Mouse (Mus musculus): ENCODE results near the gene Gtf2e1. TPM values are rescaled to one million over a fixed set of nuclear protein-coding genes. Genes with fewer than 3 reads are reported as not detected.

The Gtf2e1 gene
- total RNA-seq, 2 experiments from 2014 or later: 24.8 to 26.8 TPM

- DNase-seq: no peak
- intact Hi-C loops (cut with DNase I): no loop called here
These were observed 10.7 kb upstream of the Gtf2e1 start for GRCm38 (mm10) chr16:37550266-37550665.

- intact Hi-C loops (cut with DNase I): no loop called here
- DNase-seq: no peak
These were observed 6.7 kb upstream of the Gtf2e1 start for GRCm38 (mm10) chr16:37546312-37546711.

GRCm38 (mm10) chr16:37540776-37541175 lies 1.2 kb upstream of the Gtf2e1 start:
- intact Hi-C loops (cut with DNase I): no loop called here
- no peak for DNase-seq

GRCm38 (mm10) chr16:37539240-37539610 lies 364 bp downstream of the Gtf2e1 start:
- DNase-seq: no peak
- intact Hi-C loops (cut with DNase I): no loop called here

- intact Hi-C loops (cut with DNase I): no loop called here
- DNase-seq: no peak
These were observed 6.1 kb downstream of the Gtf2e1 start for GRCm38 (mm10) chr16:37533369-37534068.

GRCm38 (mm10) chr16:37532046-37532445 lies 7.5 kb downstream of the Gtf2e1 start:
- intact Hi-C loops (cut with DNase I): no loop called here
- no peak for DNase-seq

GRCm38 (mm10) chr16:37530170-37530569 lies 9.4 kb downstream of the Gtf2e1 start:
- no peak for DNase-seq
- intact Hi-C loops (cut with DNase I): no loop called here

- intact Hi-C loops (cut with DNase I): no loop called here
- no peak for DNase-seq
These were observed 12.8 kb downstream of the Gtf2e1 start for GRCm38 (mm10) chr16:37526688-37527223.

GRCm38 (mm10) chr16:37525121-37525520 lies 14.5 kb downstream of the Gtf2e1 start:
- intact Hi-C loops (cut with DNase I): no loop called here
- DNase-seq: no peak

- intact Hi-C loops (cut with DNase I): no loop called here
- no peak for DNase-seq
These were observed 17.4 kb downstream of the Gtf2e1 start for GRCm38 (mm10) chr16:37522100-37522697.

GRCm38 (mm10) chr16:37520190-37521040 lies 19.2 kb downstream of the Gtf2e1 start:
- intact Hi-C loops (cut with DNase I): no loop called here
- DNase-seq: no peak

- DNase-seq: no peak
- intact Hi-C loops (cut with DNase I): no loop called here
These were observed 19.9 kb downstream of the Gtf2e1 start for GRCm38 (mm10) chr16:37519721-37520120.

GRCm38 (mm10) chr16:37518662-37519061 lies 20.9 kb downstream of the Gtf2e1 start:
- no peak for DNase-seq
- intact Hi-C loops (cut with DNase I): no loop called here

GRCm38 (mm10) chr16:37517596-37518211 lies 21.9 kb downstream of the Gtf2e1 start:
- intact Hi-C loops (cut with DNase I): no loop called here
- no peak for DNase-seq

- DNase-seq: no peak
- intact Hi-C loops (cut with DNase I): no loop called here
These were observed 23.1 kb downstream of the Gtf2e1 start for GRCm38 (mm10) chr16:37516376-37516993.

GRCm38 (mm10) chr16:37514644-37515043 lies 24.9 kb downstream of the Gtf2e1 start:
- DNase-seq: no peak
- intact Hi-C loops (cut with DNase I): no loop called here

GRCm38 (mm10) chr16:37511489-37511888 lies 28.1 kb downstream of the Gtf2e1 start:
- no peak for DNase-seq
- intact Hi-C loops (cut with DNase I): no loop called here

- DNase-seq: no peak
- intact Hi-C loops (cut with DNase I): loop anchor here (10.0 kb wide), 1 partner anchor 402 kb away; no protein-coding TSS in a partner anchor
These were observed 32.8 kb downstream of the Gtf2e1 start for GRCm38 (mm10) chr16:37506751-37507150.

- intact Hi-C loops (cut with DNase I): loop anchor here (10.0 kb wide), 1 partner anchor 400 kb away; no protein-coding TSS in a partner anchor
- DNase-seq: no peak
These were observed 35.1 kb downstream of the Gtf2e1 start for GRCm38 (mm10) chr16:37504517-37504916.

- intact Hi-C loops (cut with DNase I): loop anchor here (10.0 kb wide), 1 partner anchor 114 kb away; the partner anchor contains the start of gene Stxbp5l
- DNase-seq: peak; percentile 48
These were observed 41.0 kb downstream of the Gtf2e1 start for GRCm38 (mm10) chr16:37498581-37498980.
